Mouse (Mus musculus) hematopoietic multipotent progenitor cell, adult 10-12 weeks (in vitro differentiated cells): Measurements from ENCODE around the gene Lrrc41. TPM values are rescaled to one million over a fixed set of nuclear protein-coding genes. Genes with fewer than 3 reads are reported as not detected.

Experiments used
- polyA plus RNA-seq: library from polyadenylated mRNA; stranded (reverse); fragments of >175 nt; gene quantifications from 2 replicates; pipeline ENCODE4 v1.2.3, GENCODE M21; 2012; ENCODE audit warnings: low replicate concordance

The Lrrc41 gene
- 14.2 and 26.6 TPM in 2 replicates for polyA plus RNA-seq

GRCm38 (mm10) chr4:116074861-116075620 lies at the start of gene Lrrc41, which contains the start of gene Uqcrh:
TSS of gene Lrrc41 (plus strand) at chr4:116075269.
TSS of gene Uqcrh (minus strand) at chr4:116075071.

GRCm38 (mm10) chr4:116053399-116053961 lies 21.6 kb upstream of the Lrrc41 start, which contains the start of gene Nsun4:
TSS of gene Nsun4 (minus strand) at chr4:116053876.

GRCm38 (mm10) chr4:116123602-116124519 lies 48.8 kb downstream of the Lrrc41 start, which contains the start of the genes Rad54l and Pomgnt1:
TSS of gene Rad54l (minus strand) at chr4:116123690.
TSS of gene Pomgnt1 (plus strand) at chr4:116123840.

Other genes starting within 250 kb of the Lrrc41 start
- 15.2 and 42.6 TPM in 2 replicates for gene Mob3c, start 247.2 kb upstream of the Lrrc41 start, polyA plus RNA-seq
- gene Mknk1, start 236.1 kb upstream of the Lrrc41 start, polyA plus RNA-seq, result 37.9 and 53.2 TPM in 2 replicates
- not detected in 2 replicates for gene Kncn, start 190.9 kb upstream of the Lrrc41 start, polyA plus RNA-seq
- not detected in 2 replicates for gene 6430628N08Rik, start 184.6 kb upstream of the Lrrc41 start, polyA plus RNA-seq
- 0.04 TPM in 1 of 2 replicates, not detected in the other for gene Dmbx1, start 135.3 kb upstream of the Lrrc41 start, polyA plus RNA-seq
- gene Faah, start 57.3 kb upstream of the Lrrc41 start, polyA plus RNA-seq, result 38.6 and 41.0 TPM in 2 replicates
- gene Nsun4, start 21.4 kb upstream of the Lrrc41 start, polyA plus RNA-seq, result 0.69 and 1.3 TPM in 2 replicates
- gene Uqcrh, start 198 bp upstream of the Lrrc41 start, polyA plus RNA-seq, result 36.9 and 46.0 TPM in 2 replicates
- gene Rad54l, start 48.4 kb downstream of the Lrrc41 start, polyA plus RNA-seq, result 0.15 and 0.76 TPM in 2 replicates
- gene Pomgnt1, start 48.6 kb downstream of the Lrrc41 start, polyA plus RNA-seq, result 6.5 and 11.3 TPM in 2 replicates
- gene Lurap1, start 76.1 kb downstream of the Lrrc41 start, polyA plus RNA-seq, result 1.2 and 3.1 TPM in 2 replicates
- not detected in 2 replicates for gene Tspan1, start 92.3 kb downstream of the Lrrc41 start, polyA plus RNA-seq
- gene 1700042G07Rik, start 98.1 kb downstream of the Lrrc41 start, polyA plus RNA-seq, result not detected in 2 replicates
- gene Gm49337, start 98.1 kb downstream of the Lrrc41 start, polyA plus RNA-seq, result not detected in 2 replicates
- gene Pik3r3, start 146.3 kb downstream of the Lrrc41 start, polyA plus RNA-seq, result 2.2 and 4.4 TPM in 2 replicates